Mouse (Mus musculus) myocyte (in vitro differentiated cells): Measurements from ENCODE around the gene Ltc4s.

Experiments used
- CEBPB ChIP-seq: IDR thresholded peaks from 2 replicates; pipeline ENCODE4 v1.6.1; 2011; ENCODE audit warnings: mild to moderate bottlenecking, moderate library complexity; ENCODE audit not compliant: poor library complexity, insufficient read depth, severe bottlenecking
- E2F4 ChIP-seq: IDR thresholded peaks from one replicate; pipeline ENCODE4 v1.6.1; 2011; ENCODE audit warnings: mild to moderate bottlenecking, control low read depth, moderate library complexity; ENCODE audit not compliant: insufficient read depth
- MAX ChIP-seq: IDR thresholded peaks from one replicate; pipeline ENCODE4 v1.6.1; 2011; ENCODE audit warnings: low read depth, mild to moderate bottlenecking, control low read depth
- MYOD1 ChIP-seq, 3 experiments: IDR thresholded peaks; one replicate each; pipeline ENCODE4 v1.6.1; 2011; ENCODE audit warnings: control low read depth in 2 of 3, low read depth in 2 of 3, mild to moderate bottlenecking in 2 of 3, moderate library complexity in 1 of 3; ENCODE audit not compliant: insufficient read length in 2 of 3, control insufficient read depth in 1 of 3
- POLR2A ChIP-seq: IDR thresholded peaks from one replicate; pipeline ENCODE4 v1.6.1; 2011; ENCODE audit warnings: low read depth, mild to moderate bottlenecking, control low read depth, moderate library complexity; ENCODE audit not compliant: insufficient read length
- REST ChIP-seq: IDR thresholded peaks from one replicate; pipeline ENCODE4 v1.6.1; 2011; ENCODE audit warnings: mild to moderate bottlenecking, control low read depth, moderate library complexity; ENCODE audit not compliant: insufficient read depth, insufficient read length
- USF1 ChIP-seq: IDR thresholded peaks from one replicate; pipeline ENCODE4 v1.6.1; 2011; ENCODE audit warnings: low read depth, mild to moderate bottlenecking, control low read depth, moderate library complexity

- TF ChIP-seq REST, result no peak
- TF ChIP-seq POLR2A, result peak; percentile 67
- no peak for TF ChIP-seq MAX
- TF ChIP-seq MYOD1 (IDR thresholded peaks at IDR 0.05; ENCODE audit: control insufficient read depth in 1 of 3, insufficient read length in 2 of 3, low read depth in 2 of 3), result no peak
- no peak for TF ChIP-seq E2F4
- TF ChIP-seq CEBPB, result no peak
- no peak for TF ChIP-seq USF1
Measured at GRCm38 (mm10) chr11:50197500-50197899, 40.9 kb downstream of the Ltc4s start.
